Mouse (Mus musculus) small intestine, adult 2 months (tissue): ENCODE measurements around the gene Tuft1.

Experiments
- CTCF ChIP-seq: fragments of 200-500 bp; IDR thresholded peaks from 2 replicates; pipeline ENCODE4 v1.5.1; 2012; ENCODE audit warnings: low read depth, mild to moderate bottlenecking, control low read depth, inconsistent platforms, low read length, moderate library complexity, mixed read lengths; ENCODE audit not compliant: insufficient replicate concordance, insufficient read length; ENCODE audit errors: extremely low read depth
- POLR2A ChIP-seq: fragments of 200-500 bp; IDR thresholded peaks from 2 replicates; pipeline ENCODE4 v1.6.1; 2012; ENCODE audit warnings: low read depth, mild to moderate bottlenecking, control low read depth, inconsistent platforms, low read length, moderate library complexity

DNA sequence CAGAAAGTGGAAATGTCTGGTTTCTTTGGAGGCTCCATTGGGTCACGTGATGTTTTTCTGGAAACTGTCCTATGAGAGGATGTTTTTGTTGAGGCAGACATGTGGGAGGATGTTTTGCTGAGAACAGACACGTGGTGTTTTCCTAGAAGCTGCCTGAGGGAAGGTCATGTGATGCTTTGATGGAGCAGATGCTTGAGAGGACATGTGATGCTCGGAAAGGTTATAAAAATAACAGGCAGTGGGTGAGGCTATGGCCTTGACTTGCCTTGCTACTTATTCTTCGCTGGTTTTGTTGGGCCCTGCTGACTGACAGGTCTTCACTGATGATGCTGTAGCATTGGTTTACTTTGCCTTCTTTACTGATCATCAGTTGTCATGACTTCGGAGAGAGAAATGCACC lies 67.6 kb downstream of the Tuft1 start:
- TF ChIP-seq CTCF, result no peak
- TF ChIP-seq POLR2A, result no peak
